Mouse (Mus musculus): ENCODE data around the gene Elmsan1. TPM values are rescaled to one million over a fixed set of nuclear protein-coding genes. Genes with fewer than 3 reads are reported as not detected.
A peak's percentile ranks its signal among the peaks of the same experiment; 100 is the strongest.

Gene Elmsan1
- total RNA-seq, 4 experiments from 2014 or later, result 21.2 to 31.2 (median 27.3) TPM

- DNase-seq, result peak; percentile 63
Observed at GRCm38 (mm10) chr12:84192741-84193641, 25.7 kb downstream of the Elmsan1 start.

- no peak for DNase-seq
Observed at GRCm38 (mm10) chr12:84192280-84192679, 26.4 kb downstream of the Elmsan1 start.

GRCm38 (mm10) chr12:84191770-84192169, 26.9 kb downstream of the Elmsan1 start:
- no peak for DNase-seq

- DNase-seq, result no peak
Observed at GRCm38 (mm10) chr12:84191190-84191589, 27.5 kb downstream of the Elmsan1 start.

- DNase-seq, result no peak
Observed at GRCm38 (mm10) chr12:84190151-84190820, 28.4 kb downstream of the Elmsan1 start.

GRCm38 (mm10) chr12:84188881-84189444, 29.7 kb downstream of the Elmsan1 start:
- DNase-seq, result no peak

GRCm38 (mm10) chr12:84187752-84188601, 30.7 kb downstream of the Elmsan1 start:
- no peak for DNase-seq

GRCm38 (mm10) chr12:84186950-84187349, 31.7 kb downstream of the Elmsan1 start:
- no peak for DNase-seq

GRCm38 (mm10) chr12:84186536-84186935, 32.1 kb downstream of the Elmsan1 start:
- DNase-seq, result no peak

GRCm38 (mm10) chr12:84185547-84185946, 33.1 kb downstream of the Elmsan1 start:
- no peak for DNase-seq

- DNase-seq, result no peak
Observed at GRCm38 (mm10) chr12:84184979-84185378, 33.7 kb downstream of the Elmsan1 start.

- no peak for DNase-seq
Observed at GRCm38 (mm10) chr12:84181999-84182398, 36.7 kb downstream of the Elmsan1 start.

- peak; percentile 89 for DNase-seq
Observed at GRCm38 (mm10) chr12:84180701-84181435, 37.8 kb downstream of the Elmsan1 start.

GRCm38 (mm10) chr12:84180090-84180489, 38.6 kb downstream of the Elmsan1 start:
- DNase-seq, result no peak

- no peak for DNase-seq
Observed at GRCm38 (mm10) chr12:84178652-84179445, 39.8 kb downstream of the Elmsan1 start.

GRCm38 (mm10) chr12:84178052-84178451, 40.6 kb downstream of the Elmsan1 start:
- DNase-seq, result no peak

- DNase-seq, result no peak
Observed at GRCm38 (mm10) chr12:84176886-84177765, 41.6 kb downstream of the Elmsan1 start.

GRCm38 (mm10) chr12:84176126-84176769, 42.4 kb downstream of the Elmsan1 start:
- no peak for DNase-seq

GRCm38 (mm10) chr12:84175659-84176061, 43.0 kb downstream of the Elmsan1 start:
- DNase-seq, result peak; percentile 91

All from adrenal gland, adult 8-10 months (tissue).